Mouse (Mus musculus) left cerebral cortex, adult 11 months (tissue): ENCODE data around the gene Dcx.

Source experiments
- DNase-seq: peaks from one replicate; pipeline ENCODE4 v3.0.0; 2022; ENCODE audit warnings: low spot score

Dcx gene

GRCm38 (mm10) chrX:143826521-143826920 lies 106.6 kb downstream of the Dcx start:
- DNase-seq: no peak

GRCm38 (mm10) chrX:143818961-143819360 lies 114.2 kb downstream of the Dcx start:
- no peak for DNase-seq

- no peak for DNase-seq
Measured at GRCm38 (mm10) chrX:143815948-143816347, 117.2 kb downstream of the Dcx start.
